Mouse (Mus musculus) erythroblast, embryonic 14.5 days (primary cell): Measurements from ENCODE around the gene Upk1a.

Experiments used
- GATA1 ChIP-seq: IDR thresholded peaks from 2 replicates; pipeline ENCODE4 v1.6.1; 2012; ENCODE audit warnings: low read length, inconsistent platforms, mixed read lengths
- TAL1 ChIP-seq: IDR thresholded peaks from 3 replicates; pipeline ENCODE4 v1.6.1; 2012; ENCODE audit warnings: low read length, inconsistent platforms, mixed read lengths

- no peak for TF ChIP-seq GATA1
- TF ChIP-seq TAL1 = no peak
Observed at GRCm38 (mm10) chr7:30557901-30558514, 54.6 kb downstream of the Upk1a start.
